Mouse (Mus musculus) G1E (cell line): Measurements from ENCODE around the gene Serpinb9.

Experiments
- CTCF ChIP-seq: IDR thresholded peaks from 2 replicates; pipeline ENCODE4 v1.5.1; 2012; ENCODE audit warnings: low read depth, low read length, inconsistent platforms, mixed read lengths
- GATA2 ChIP-seq: IDR thresholded peaks from 2 replicates; pipeline ENCODE4 v1.6.1; 2012; ENCODE audit warnings: low read depth, low read length, inconsistent platforms, borderline replicate concordance
- POLR2AphosphoS5 ChIP-seq: IDR thresholded peaks from 2 replicates; pipeline ENCODE4 v1.6.1; 2012; ENCODE audit warnings: low read depth, low read length, inconsistent platforms; ENCODE audit not compliant: insufficient replicate concordance

GRCm38 (mm10) chr13:32964989-32965811 lies 37.9 kb upstream of the Serpinb9 start, which contains the start of gene Serpinb6b:
- no peak for TF ChIP-seq CTCF
- TF ChIP-seq POLR2AphosphoS5 = no peak
- TF ChIP-seq GATA2 = no peak
